Mouse (Mus musculus) retina, adult 2 months (tissue): ENCODE results near the gene Itgb7.

Source experiments
- DNase-seq: peaks from one replicate; pipeline ENCODE4 v3.0.0-alpha.2; 2012; ENCODE audit warnings: low read depth, low spot score

Itgb7 gene

DNA sequence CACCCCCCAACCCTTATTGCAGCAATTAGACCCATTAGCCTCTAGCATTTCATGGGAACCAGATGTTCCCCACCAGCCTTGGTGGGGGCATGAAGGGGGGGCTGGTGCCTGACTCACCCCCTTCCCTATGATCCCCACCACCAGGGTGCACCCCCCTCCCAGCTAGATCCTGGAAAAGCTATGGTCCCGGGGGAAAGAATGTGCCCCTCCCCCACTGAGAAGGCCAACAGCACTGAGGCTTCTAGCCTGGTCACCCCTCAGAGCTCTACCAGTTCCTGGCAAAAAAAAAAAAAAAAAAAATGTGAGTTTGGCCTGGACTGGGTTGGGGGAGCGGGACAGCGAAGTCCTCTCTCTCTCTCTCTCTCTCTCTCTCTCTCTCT is 17.1 kb upstream of the Itgb7 start:
- no peak for DNase-seq

DNA sequence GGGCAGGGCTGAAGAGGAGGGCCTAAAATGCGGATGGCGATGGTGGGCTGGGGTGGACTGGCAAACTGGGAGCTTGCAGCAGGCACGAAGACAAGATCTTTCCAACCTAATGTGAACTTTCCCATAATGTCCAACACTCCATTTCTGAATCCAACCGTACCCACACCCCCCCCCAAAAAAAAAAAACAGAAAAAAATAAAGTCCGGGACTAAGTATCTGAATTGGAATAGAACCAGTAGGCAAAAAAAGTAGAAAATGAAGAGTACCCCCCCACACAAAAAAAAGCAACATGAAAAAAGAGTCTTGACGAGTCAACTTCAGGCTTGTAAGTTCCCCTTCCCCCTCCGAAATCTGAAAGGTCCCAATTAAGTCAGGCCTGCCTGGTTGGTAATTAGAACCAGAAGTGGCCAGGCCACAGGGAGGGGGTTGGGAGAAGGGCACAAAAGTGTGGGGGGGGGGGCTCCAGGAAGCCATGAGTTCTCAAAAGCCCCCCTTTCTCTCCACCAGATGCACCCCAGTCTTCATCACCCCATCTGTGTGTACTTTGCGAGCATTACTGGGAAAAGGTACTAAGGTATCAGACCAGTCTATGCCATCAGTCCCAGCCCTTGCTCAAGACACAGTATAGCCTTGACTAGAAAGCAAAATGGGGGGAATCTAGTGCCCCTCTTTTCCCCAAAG is 16.5 kb upstream of the Itgb7 start:
- DNase-seq = no peak

DNA sequence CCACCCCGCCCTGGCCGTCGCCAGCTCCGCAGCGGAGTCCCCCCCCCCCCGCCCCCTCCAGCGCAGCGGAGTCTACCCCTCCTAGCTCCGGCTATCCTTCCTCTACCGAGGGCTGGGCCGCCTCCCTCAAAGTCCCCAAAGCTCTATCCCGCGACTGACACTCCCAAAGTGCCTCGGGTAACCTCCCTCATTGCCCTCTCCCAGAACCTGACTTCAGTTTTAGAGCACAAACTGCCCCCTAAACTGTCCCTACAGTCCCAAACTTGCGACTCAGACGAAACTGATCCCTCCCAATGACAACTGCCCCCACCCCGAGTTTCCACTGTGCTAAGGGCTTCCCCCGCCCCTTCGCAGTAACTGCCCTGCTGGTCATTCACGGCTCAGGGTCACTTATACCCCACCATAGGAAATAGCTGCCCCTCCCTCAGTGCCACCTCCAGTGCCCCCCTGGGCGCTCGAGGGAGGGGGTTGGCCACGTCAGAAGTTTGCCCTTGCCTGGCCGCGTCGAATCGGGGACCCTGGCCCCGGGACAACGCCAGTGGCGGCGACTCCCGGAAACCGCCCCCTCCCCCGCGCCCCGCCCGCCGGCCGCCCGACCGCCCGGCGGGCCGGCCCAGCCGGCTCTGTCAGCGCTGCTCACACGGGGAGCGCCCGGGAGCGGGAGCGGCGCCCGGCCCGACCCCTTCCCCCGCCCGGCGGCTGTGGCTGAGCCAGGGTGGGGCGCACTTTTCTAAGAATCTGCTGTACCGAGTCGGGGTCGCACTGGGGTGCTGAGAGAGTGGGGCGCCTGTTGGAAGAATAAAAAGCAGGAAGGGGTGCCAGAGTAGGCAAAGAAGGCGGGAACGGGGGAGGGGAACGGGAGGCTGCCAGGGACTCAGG is 15.7 kb upstream of the Itgb7 start:
- DNase-seq = no peak

DNA sequence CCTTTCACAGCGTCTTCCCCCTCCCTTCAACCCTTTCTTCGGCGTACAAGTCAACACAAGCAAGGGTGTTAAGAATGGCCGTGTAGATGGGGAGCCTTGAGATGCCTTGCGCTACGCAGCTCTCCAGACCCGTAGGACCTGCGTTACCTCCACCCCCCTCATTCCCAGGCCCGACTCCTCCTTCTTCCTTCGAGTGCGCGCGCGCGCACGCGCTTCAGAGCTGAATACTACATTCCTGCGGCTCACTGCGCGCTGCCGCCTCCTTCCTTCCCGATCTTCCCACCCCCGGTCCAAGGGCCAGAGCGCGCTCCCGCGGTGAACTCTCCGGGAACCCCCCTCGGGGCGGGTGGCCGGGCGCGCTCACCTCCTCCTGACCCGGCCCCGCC is 15.1 kb upstream of the Itgb7 start:
- peak; percentile 79 for DNase-seq

DNA sequence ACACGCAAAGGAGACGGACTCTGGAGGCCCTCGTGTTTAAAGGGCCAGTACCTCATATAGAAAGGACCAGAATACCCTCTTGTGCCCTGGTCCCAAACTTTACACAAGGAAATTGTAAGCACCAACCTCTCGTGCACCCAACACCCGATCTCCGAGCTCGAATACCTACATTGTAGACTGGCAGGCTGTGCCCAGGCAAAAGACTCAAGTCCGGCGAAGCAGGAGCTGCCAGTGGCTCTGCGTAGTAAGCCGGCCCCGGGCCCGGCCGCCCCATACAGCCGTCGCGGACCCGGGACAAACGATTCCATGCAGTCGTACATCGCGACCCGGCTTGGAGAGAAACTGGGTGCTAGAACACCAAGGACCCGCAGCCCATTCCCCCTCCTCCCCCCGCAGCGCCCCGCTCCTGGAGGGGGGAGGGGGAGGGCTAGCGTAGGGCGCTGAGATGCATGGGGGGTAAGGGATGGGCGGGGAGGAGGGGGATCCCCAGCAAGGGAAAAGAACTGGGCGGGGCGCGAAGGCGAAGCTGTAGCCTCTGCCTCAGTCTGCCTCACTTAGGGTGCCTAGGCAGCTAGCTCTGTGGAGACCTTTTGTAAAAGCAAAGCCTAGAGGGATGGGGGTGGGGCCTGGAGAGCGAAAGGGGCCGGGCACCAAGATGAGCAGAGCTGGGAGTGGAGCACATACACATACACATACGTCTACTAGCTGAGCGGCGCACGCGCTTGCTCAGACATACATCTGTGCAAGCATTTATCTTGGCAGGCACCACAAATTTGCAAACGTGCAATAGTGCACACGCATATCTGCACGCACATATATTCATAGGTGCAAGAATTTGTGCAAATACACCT is 14.4 kb upstream of the Itgb7 start:
- DNase-seq = no peak

DNA sequence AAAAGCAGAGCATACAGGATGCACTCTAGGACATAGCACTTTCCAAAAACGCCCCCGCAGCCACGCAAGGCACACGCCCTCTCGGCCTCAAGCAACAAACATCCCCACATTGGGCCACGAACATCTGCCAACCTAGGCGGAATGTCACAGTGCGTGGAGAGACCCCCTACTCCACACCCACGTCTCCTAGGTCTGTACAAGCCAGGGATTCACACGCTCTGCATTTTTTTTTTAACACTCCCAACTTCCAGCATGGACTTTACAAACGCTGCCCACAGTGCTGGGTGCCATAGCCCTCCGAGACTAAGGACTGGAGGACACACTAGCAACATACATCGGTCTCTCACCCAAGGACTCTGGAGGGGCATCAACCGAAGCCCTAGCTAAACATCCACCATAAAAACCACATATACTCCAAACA is 13.7 kb upstream of the Itgb7 start:
- no peak for DNase-seq

DNA sequence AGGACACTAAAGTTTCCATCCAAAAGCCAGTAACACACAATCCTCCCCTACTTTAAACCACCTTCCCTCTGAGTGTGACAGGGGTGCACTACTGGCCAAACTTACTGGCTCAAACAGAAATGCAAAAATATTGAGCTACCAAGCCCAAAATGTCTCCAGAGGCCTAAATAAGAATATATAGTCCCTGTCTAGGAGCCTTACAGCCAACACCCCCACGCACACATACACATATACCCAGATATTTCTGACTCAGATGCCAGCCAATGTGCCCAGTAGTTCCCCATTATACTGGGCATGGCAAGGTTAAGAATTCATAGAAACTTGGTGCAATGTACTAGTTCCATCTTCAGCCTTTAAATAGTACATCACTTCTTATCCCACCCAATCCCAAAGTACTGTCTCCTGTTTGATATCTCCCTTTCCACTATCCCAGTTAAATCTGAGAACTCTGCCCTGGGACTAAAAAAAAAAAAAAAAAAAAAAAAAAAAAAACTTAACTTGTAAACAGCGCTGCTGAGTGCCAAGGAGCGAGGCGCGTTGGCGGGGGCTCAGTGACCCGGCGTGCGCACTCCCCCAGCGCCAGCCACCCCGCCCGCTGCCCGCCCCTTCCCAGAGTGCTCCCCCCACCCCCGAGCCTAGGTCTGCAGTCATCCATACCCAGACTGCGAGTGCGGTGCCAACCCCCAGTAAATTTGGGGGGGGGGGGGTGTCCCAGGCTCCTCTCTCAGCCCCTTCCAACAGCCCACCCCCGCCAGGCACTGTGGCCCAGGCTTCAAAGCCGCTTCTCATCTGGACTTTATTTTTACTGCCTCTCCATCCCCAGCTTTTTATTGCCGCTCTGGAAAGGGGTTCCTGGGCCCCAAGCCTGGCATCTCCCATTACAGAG is 12.8 kb upstream of the Itgb7 start:
- DNase-seq = no peak

DNA sequence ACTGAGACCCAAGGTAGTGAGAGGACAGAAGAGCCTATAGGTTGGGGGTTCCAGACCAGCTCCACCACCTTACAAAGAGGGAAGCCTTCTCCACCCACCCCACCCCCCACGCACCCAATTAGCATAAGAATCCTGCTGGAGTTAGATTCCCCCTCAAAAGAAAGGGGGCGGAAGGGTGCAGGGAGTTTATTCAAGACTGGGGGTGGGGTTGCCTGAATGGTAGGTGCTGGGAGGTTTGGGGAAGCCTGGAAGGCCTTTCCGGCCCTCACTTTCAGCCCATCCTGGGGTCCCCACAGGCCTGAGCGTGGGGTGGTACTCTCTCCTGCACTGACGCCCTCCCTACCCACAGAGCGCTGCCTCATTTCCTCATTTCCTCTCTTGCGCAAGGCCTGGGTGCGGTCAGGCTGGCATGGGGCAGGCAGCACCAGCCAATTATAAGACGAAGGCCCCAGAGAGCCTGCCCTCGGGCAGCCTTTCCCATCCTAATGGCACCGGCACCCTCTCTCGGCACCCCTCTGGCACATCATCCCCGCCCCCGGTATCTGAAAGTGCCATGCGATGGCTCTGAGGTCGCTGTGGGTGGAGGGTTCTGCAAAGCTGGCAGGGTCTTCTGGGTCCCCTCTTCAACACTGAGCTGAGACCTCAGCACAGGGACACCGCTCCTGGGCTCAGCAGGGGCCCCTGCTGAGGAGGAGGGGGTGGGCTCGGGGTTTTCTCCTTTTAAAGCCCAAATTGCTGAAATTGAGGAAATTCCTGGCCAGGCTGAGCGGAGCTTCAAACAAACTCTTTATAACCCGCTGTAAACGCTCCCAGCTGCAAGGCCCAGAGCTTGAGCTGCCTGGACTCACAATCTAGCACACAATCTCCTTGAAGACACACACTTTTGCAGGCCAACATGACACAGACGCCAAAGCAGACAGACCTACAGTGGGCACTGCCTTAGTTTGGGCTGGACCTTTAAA is 11.8 kb upstream of the Itgb7 start:
- no peak for DNase-seq

DNA sequence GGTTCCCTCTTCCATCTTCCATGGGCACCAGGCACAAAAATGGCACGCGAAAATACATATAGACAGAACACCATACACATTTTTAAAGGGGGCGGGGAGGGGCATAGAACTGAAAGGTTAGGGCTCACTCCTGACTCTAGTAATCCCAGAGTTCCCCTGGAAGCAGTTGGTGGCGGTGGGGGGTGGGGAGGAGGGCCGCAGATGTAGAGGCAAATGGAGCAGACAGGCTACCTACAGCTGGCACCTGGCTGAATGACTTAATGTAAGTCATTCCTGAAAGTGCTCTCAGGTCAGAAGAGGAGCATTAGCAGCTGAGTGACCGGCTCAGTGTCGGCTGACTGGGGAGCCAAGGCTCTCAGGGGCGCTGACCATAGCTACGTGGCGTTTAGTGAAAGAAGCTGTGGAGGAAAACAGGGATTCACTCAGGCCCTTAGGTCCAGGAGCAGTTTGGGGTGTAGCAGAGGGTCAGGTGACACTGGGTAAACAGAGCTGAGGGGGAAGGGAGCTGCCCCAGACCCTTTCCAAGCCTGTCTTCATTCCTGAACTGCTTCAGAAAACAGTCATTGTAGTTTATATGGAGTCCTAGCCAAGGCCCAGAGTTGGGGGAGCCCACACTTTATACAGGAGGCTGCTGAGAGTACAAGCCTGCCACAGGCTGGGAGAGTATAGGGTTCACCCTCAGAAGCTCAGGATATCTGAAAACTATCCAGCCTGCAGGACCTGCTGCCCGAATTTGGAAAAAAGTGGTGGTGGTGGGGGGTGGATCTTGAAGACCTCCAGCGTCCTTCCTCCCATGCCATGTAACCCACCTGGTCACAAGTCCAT is 10.9 kb upstream of the Itgb7 start:
- no peak for DNase-seq

DNA sequence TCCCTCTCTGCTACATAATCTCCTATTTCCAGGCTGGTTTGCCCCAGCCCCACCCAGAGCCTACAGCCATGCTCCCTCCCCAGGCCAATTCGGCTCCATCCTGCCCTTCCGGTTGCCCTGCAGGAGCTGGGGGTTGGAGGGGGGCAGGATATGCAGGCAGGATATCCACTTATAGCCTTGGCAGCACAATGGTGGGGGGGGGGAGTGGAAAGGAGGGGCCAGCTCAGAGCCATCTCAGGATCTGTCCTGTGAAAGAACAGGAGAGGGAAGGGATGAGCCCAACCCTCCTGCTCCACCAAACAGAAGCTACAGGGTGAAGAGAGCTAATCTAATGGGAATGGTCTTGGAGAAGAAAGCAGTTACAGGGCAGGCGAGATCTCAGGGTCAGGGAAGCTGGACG is 8.9 kb upstream of the Itgb7 start:
- DNase-seq = no peak

DNA sequence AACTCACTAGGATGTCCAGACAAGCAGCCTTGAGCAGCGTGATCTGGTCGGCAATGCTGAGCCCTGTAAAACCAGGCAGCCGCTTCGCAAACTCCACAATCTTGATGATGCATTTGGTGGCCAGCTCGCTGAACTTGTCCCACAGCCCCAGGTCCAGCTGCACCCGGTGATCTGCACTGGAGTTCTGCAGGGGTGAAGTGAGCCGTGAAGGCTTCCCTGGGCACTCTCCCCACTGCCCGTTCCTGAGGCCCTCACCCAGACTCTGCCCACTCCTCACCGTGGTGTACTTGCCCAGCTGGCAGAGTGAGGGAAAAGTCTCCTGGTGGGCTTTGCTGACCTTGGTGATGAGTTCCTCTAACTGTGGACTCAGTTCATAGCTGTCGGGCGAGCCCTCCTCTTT is 8.1 kb upstream of the Itgb7 start:
- no peak for DNase-seq

DNA sequence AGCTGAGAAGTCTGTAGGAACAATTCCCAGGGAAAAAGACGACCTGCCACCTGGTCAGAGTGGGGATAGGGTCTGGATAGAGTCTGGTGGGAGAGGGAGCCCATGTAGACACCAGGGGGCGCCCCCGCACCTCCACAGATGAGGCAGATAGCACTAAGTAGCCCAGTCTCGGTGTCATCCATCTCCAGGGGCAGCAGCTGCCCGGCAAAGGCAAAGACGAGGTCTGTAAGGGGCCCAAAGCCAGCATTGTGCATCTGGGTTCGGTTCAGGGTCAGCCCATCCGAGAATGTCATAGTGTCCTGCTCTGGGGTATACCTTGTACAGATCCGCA is 7.5 kb upstream of the Itgb7 start:
- peak; percentile 50 for DNase-seq

DNA sequence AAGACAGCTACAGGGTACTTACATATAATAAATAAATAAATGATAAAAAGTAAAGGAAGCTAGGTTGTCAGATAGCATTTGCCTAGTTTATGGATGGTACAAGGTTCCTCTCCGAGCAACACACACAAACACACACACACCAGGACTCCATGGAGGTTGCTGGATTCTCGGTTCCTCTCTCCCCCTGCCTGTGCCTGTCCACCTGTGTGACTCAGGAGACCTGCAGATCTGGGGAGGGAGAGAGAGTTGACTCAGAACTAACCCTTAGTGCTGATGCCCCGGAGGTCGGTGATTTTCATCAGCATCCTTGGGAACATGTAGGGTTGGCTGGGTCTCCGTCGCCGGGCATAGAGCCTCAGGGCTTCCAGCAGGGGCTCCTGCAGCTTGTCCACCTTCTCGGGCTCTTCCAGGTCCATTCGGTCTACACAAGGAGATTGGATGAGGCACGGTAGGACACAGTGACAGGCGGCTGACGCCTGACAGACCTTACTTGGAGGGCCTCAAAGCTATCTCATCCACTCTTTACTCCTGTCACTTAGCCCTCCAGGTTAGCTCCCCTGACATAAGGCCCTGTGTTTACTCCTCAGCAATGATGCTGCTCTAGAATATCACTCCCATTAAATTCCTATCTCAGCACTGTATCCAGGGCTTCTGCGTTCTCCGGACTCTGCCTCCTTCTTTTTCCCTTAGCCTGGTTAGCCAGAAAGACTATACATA is 7.0 kb upstream of the Itgb7 start:
- no peak for DNase-seq

DNA sequence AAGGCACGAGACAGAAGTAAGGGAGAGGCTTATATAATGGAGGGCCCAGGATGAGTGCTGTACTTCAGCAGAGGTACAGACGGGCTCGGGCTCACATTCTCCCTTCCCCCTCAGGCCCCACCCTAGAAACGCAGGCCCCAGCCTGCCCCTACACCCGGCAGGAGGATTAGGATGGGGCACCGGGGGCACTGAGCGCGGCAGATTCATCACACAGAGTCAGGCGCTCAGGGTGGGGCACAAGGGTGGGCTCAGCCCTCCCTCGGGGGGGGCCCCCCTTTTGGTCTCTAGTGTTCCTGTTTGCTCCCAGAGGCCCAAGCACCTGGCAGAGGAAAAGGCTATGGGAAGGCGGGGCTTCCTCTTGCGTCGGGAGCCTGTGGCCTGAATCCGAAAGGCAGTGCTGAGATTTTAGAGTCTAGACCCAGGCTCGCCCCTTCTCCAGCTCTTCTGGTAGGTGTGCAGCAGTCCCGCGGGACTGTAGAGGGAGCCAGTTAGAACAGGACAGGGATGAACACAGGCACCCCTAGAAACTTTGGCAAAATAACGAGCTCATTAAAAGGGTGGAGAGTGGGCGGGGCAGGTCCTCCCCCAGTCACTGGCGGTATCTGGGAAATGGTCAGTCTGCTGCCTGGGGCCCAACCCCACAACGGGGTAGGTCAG is 3.8 kb upstream of the Itgb7 start:
- DNase-seq = no peak

DNA sequence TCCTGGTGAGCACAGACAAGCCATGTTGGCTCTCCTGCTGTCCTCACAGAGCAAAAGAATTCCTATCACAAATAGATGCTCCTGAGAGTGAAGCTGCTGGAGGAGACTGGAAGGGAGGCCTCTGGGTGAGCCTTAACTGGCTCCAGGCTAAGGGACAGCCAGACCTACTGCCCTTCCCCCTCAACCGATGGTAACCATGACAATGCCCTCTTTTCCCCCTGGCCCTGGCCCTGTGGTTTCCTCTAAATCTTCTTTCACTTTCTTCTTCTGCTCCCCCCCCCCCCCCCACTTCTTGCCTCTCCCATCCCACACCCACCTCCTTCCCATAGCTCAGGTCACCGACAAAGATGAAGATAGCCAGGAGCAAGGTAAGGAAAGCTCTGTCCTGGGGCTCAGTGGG is 2.2 kb upstream of the Itgb7 start:
- no peak for DNase-seq

DNA sequence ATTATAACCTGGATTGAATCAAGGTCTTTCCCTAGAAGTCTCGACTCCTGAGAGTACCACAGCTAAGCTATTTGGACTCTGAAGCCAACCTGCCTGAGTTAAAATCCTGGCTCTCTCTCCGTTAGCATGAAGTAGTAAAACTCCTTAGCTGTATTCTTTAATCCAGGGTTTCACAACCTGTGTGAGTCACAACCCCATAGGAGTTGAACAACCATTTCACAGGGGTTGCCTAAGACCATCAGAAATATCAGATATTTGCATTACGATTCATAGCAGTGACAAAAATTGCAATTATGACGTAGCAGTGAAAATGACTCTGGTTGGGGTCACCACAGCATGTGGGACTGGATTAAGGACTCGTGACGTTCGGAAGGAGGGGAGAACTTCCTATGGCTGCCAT is 1.0 kb upstream of the Itgb7 start:
- no peak for DNase-seq

DNA sequence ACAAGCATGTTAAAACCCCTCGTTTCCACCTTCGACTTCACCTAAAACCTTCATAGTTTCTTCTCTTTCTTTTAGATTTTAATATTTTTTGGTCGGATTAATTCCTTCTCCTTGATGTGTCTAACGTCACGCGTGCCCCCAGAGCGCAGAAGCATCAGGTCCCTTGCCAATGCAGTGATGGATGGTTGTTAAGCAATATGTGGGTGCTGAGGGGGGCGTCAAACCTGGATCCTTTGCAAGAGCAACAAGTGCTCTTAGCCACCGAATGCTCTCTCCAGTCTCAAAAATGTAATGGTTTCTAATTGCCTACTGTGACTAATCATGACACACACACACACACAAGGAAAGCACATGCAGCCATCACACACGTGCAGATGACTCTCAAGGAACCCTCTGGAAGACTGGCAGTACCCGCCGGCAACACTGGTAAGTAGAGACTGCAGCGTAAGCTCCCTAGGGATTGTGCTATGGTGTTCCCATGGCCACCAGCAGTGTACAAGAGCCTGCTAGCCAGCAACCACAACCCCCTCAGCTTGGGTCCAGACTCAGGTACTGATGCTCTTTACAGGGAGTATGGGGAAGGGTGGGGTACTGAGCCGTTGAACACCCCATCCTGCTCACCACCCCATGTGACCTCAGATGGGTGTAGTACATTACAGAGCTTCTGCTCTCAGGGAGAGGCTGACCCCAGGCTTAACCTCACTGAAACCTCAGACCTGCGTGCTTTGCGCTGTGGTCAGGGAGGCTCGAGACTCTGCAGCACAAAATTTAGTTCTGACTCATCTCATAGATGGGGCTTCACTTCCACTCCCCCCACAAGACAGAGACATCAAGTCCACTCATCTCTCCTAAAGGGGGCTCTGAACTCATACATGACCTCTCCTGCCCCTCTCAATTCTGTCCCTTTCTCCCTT is 1.1 kb downstream of the Itgb7 start:
- no peak for DNase-seq
